Mouse (Mus musculus) neural tube, embryonic 10.5 days (tissue): ENCODE data around the gene Krt8.

Experiments
- DNase-seq: peaks from one replicate; pipeline ENCODE4 v3.0.0-alpha.2; 2017; ENCODE audit warnings: low spot score; ENCODE audit errors: extremely low spot score

Gene Krt8

GRCm38 (mm10) chr15:102004189-102004588, at the start of gene Krt8:
Gene Krt8 (minus strand): TSS chr15:102004482.
- no peak for DNase-seq

- DNase-seq: peak; percentile 78
Observed at GRCm38 (mm10) chr15:102051920-102052683, 47.8 kb upstream of the Krt8 start.

DNA sequence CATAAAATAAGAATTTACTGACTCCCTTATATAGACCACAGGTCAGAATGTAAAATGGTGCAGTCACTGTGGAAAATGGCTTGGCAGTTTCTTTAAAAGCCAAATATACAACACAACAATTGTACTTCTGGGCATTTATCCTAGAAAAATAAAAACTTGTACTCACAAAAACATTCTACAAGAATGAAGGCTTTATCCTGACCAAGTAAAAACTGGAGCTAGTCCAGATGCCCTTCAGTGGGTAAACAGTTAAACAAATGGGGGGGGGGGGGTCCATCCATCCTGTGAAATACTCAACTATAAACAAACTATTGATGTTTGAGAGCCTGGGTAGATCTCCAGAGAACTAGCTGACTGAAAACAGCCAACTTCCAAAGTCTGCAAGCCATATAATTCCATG, 45.6 kb upstream of the Krt8 start:
- DNase-seq: no peak

DNA sequence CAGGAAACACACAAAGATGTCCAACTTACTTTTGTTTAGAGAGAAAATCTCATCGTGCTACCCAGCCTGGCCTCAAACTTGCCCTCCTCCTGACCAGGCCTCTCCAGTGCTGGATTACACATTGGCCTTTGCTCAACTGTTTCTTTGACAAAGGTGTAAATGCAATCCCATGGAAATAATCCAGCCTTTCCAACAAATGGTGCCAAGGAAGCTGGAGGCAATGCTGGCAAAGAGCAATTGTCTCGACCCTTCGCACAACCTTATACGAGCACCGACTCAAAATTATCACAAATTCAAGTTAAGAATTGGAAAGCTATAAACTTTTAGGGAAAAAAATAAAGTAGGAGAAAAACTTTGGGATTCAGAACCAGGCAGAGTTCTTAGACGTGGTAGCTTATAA, 43.7 kb upstream of the Krt8 start:
- no peak for DNase-seq

- no peak for DNase-seq
Observed at GRCm38 (mm10) chr15:102045691-102046090, 41.4 kb upstream of the Krt8 start.

- DNase-seq: no peak
Observed at GRCm38 (mm10) chr15:102044745-102045144, 40.5 kb upstream of the Krt8 start.

- DNase-seq: no peak
Observed at GRCm38 (mm10) chr15:102041951-102042350, 37.7 kb upstream of the Krt8 start.

- no peak for DNase-seq
Observed at GRCm38 (mm10) chr15:102040277-102040676, 36.0 kb upstream of the Krt8 start.

GRCm38 (mm10) chr15:102034121-102035053, 30.1 kb upstream of the Krt8 start:
- no peak for DNase-seq

DNA sequence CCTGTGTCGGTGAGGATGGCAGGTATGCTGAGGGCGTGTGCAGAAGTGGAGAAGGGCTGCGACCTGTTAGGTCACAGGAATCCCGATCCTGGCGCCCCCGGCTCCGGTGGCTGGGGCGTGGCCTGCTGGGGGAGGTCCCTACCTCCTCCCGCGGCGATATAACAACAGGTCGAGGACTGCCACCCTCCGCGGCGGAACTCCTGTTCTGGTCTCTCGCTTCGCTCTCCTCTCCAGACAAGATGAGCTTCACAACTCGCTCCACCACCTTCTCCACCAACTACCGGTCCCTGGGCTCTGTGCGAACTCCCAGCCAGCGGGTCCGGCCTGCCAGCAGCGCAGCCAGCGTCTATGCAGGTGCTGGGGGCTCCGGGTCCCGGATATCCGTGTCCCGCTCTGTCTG, 23.8 kb upstream of the Krt8 start, which contains the start of gene Krt18:
Gene Krt18, plus strand, starts transcription at position 141 of the 400 bp plus-strand sequence.
- no peak for DNase-seq

DNA sequence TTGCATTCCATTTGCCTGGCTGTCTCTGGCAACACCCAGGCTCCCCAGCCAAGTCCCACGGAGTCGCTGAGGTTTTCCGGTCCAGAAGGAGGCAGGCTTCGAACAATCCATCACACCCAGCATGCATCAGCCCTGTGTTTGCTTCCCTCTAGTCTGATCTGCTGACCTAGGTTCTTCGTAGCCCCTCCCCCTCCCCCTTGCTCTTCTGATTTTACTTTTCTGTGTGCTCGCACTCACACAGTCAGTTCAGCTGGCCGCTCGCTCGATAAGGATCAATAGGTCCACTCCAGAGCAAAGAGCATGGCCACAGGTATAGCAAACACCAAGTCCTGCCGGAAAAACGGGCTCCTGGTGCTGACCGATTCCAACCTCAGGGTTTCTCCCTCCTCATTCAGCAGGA, 22.1 kb upstream of the Krt8 start:
- DNase-seq: no peak

DNA sequence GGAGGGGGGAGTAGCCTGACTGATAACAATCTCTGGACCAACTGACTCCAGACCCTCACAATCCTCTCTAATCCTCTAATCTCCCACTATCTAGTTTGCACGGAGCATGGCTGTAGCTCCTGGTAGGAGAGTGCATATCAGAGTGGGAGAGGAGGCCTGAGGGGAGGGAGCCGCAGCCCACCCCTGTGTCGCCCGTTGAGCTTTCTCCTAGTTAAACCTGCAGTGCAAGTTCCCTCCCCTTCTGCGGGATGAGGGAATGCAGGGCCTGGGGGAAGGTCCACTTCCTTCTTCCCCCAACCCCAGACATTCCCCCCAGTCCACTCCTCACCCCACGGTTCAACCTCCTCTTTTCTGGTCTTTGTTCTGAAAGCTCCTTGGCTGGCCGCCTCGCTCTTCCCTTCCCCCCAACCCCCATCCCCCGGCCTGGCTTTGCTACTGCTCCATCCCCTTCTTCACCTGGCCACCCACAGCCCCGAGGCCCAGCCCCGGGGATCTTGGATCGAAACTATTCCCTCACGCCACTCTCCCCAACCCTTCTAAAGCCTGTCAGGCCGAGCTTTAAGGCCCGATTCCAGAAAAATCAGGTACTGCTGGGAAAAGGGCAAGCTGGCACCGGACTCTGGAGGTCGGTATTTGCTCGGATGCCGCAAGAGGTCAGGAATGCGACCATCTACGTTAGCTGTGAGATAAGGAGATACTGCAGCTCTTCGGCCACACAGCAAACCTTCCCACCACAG, 21.0 kb upstream of the Krt8 start:
- peak; percentile 45 for DNase-seq

- no peak for DNase-seq
Observed at GRCm38 (mm10) chr15:102023888-102024287, 19.6 kb upstream of the Krt8 start.

DNA sequence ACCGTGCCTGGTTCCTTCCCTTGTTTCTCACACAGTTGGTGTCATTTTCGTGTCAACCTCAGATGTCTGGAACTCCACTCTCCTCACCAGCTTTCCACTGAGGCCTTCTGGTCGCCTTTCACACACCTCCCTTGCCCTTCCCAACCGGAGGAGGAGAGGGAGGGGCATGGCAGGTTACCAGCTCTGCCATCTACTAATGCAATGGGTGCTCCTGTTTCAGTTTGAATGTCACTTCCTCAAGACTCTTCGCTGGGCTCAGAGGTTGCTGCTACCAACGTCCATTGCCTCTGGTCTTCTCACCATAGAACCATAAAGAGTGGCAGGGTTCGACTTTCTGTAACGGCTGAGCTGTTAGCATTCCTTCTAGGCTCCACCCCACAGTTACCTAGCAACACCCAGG, 18.2 kb upstream of the Krt8 start:
- DNase-seq: no peak

GRCm38 (mm10) chr15:102017918-102018463, 13.7 kb upstream of the Krt8 start:
- DNase-seq: peak; percentile 62

GRCm38 (mm10) chr15:102016787-102017186, 12.5 kb upstream of the Krt8 start:
- DNase-seq: no peak

DNA sequence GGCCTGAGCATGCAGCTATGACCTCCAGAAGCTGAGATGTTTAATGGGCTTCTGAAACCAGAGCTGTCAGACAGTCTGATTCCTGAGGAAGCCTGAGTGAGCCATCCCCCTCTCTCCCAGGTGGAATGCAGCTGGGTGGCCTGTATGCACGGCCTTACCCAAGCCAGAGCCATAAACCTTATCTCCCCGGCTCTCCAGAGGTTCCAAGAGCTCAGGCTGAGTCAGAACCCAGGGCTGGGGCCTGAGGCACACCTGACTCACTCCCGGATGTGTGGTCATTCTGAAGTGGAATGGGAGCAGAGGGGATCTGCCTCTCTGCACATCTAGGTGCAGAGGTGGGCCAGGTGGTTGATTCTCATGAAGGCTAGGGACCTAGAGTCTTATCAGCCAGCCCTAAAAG, 11.8 kb upstream of the Krt8 start:
- no peak for DNase-seq

- no peak for DNase-seq
Observed at GRCm38 (mm10) chr15:102014848-102015247, 10.6 kb upstream of the Krt8 start.

DNA sequence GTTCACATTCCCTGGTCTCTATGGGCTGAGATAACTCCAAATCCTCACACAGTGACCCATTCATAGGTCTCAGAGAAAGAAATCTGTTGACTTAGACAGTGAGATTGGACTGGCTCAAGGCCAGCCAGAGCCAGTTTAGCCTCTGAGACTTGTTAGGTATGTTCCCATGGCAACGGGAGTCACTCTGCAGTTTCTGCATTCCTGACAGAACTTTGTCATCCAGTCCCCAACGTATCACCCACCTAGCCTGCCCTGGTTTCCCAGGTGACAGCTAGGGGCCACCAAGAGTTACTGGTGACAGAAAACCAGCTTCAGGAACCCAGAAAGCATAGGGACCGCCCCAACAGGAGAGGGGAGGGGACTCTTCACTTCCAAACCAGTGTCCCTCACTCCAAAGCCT, 9.4 kb upstream of the Krt8 start:
- DNase-seq: no peak

DNA sequence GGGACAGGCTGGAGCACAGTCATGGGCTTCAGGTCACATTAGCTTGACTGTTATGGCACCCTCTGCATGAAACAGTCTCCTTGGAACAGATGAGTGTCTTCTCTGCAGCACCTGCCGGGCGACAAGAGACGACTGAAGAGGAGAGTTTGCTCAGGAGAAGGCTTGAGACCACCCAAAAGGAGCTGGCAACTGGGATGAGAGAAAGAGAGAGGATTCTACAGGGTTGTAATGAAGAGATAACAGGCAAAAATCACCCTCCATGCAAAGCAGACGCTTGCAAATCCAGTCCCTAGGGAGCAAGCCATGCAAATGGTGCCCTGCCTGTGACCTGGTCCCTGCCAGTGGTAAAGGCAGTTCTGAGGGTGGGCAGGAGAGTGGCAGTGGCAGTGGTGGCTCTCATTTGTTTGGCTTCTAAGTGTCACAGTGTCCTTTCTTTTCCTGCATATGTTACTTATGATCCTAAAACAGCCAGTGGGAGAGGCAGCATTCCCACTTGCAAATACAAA, 8.0 kb upstream of the Krt8 start:
- no peak for DNase-seq

GRCm38 (mm10) chr15:102010569-102011245, 6.4 kb upstream of the Krt8 start:
- DNase-seq: no peak
